Comparison of ENCODE assay signal across 9 mouse cellular contexts in the genomic region with DNA sequence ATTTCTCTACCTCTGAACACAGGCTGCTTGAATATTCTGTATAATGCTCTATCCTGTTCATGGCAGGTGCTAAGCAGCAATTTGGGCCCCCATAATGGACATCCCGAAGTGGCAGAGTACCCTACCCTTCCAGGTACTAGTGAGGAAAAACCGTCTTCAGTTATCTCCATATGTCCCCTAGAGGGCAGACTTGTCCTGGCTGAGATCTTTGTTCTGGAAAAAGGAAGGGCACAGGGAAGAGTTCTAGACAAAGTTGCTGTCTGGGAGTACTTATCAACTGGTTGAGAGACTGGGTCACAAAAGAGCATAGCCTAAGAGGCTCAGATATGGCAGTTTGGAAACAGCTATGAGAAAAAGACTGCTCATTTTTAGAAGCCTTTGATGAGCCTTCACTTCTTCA.
DNase-seq lines count a peak whose midpoint lies in the region; ATAC-seq and TF ChIP-seq lines count a peak whose summit lies in the region.
"Had no signal": no experiment of that assay in that cellular context is flagged by ENCODE, and none has a peak within 500 bp of the region (broad histone marks: within the 10 kb centered on the region; RNA-seq: fewer than 3 reads in every experiment).

No protein-coding gene starts in this region.

- H3K9me3 ChIP-seq in forebrain, embryonic 10.5 days: no peaks in the 10 kb centered on the region
- H3K9me3 ChIP-seq in forebrain, embryonic 11.5 days (ENCODE audit: control insufficient read depth, low read length): no peaks in the 10 kb centered on the region
- H3K9me3 ChIP-seq in neural tube, embryonic 15.5 days (replicated peaks): no peaks in the 10 kb centered on the region
- no peaks in the 10 kb centered on the region for H3K9me3 ChIP-seq in forebrain, postnatal 0 days (ENCODE audit: low read length)
- H3K9me3 ChIP-seq in stomach, postnatal 0 days (ENCODE audit: control insufficient read depth, low read length): no peaks in the 10 kb centered on the region

- TF ChIP-seq CTCF in forebrain, postnatal 0 days (IDR thresholded peaks at IDR 0.05; ENCODE audit: low read depth): peak; percentile 84
- TF ChIP-seq CTCF in stomach, postnatal 0 days (IDR thresholded peaks at IDR 0.05; ENCODE audit: low read depth): peak; percentile 86

- intact Hi-C loops in left cerebral cortex, postnatal 36 days (cut with DNase I): loop anchor here (1.0 to 5.0 kb wide), 2 partner anchors 171 to 378 kb away; no protein-coding TSS in a partner anchor

- H3K4me3 ChIP-seq in forebrain, embryonic 10.5 days: no peak overlapping the region
- H3K4me3 ChIP-seq in forebrain, embryonic 11.5 days (ENCODE audit: low read depth, low read length): no peak overlapping the region
- H3K4me3 ChIP-seq in neural tube, embryonic 15.5 days (replicated peaks): no peak overlapping the region
- H3K4me3 ChIP-seq in forebrain, postnatal 0 days (ENCODE audit: low read depth, low read length): no peak overlapping the region
- no peak overlapping the region for H3K4me3 ChIP-seq in stomach, postnatal 0 days (ENCODE audit: low read depth, low read length)

- 40% methylated on average over 2 of the region's 2 CpGs for WGBS in forebrain, embryonic 10.5 days
- 39% methylated on average over 2 of the region's 2 CpGs for WGBS in forebrain, embryonic 11.5 days
- 32% methylated on average over 2 of the region's 2 CpGs for WGBS in neural tube, embryonic 15.5 days
- 36% methylated on average over 2 of the region's 2 CpGs for WGBS in forebrain, postnatal 0 days
- WGBS in stomach, postnatal 0 days: 20% methylated on average over 2 of the region's 2 CpGs

- H3K27ac ChIP-seq in forebrain, embryonic 10.5 days: no peak overlapping the region
- no peak overlapping the region for H3K27ac ChIP-seq in forebrain, embryonic 11.5 days (ENCODE audit: low read depth, low read length)
- no peak overlapping the region for H3K27ac ChIP-seq in neural tube, embryonic 15.5 days (replicated peaks)
- H3K27ac ChIP-seq in forebrain, postnatal 0 days (ENCODE audit: low read depth, low read length): no peak overlapping the region
- no peak overlapping the region for H3K27ac ChIP-seq in stomach, postnatal 0 days (replicated peaks)

- no peak overlapping the region for H3K4me2 ChIP-seq in forebrain, embryonic 11.5 days (ENCODE audit: low read depth, low read length, severe bottlenecking)
- H3K4me2 ChIP-seq in neural tube, embryonic 15.5 days: no peak overlapping the region
- H3K4me2 ChIP-seq in forebrain, postnatal 0 days (ENCODE audit: low read depth): no peak overlapping the region
- no peak overlapping the region for H3K4me2 ChIP-seq in stomach, postnatal 0 days (replicated peaks; ENCODE audit: low read depth)

- no peak for ATAC-seq in forebrain, embryonic 11.5 days (replicated peaks; ENCODE audit: low FRiP score)
- no peak for ATAC-seq in neural tube, embryonic 15.5 days (ENCODE audit: low FRiP score)
- peak; percentile 42; the same call in 1 of the 2 replicates for ATAC-seq in forebrain, postnatal 0 days
- ATAC-seq in stomach, postnatal 0 days (ENCODE audit: low FRiP score, low TSS enrichment): no peak

- DNase-seq in forebrain, embryonic 10.5 days (ENCODE audit: extremely low spot score, low spot score): peak; percentile 17
- DNase-seq in forebrain, embryonic 11.5 days (ENCODE audit: low spot score): no peak
- DNase-seq in neural tube, embryonic 10.5 days (ENCODE audit: extremely low spot score, low spot score): peak; percentile 15
- DNase-seq in forebrain, postnatal 0 days: peak; percentile 73
- peak; percentile 39 to 40 for DNase-seq in left cerebral cortex, postnatal 36 days (ENCODE audit: low spot score in 2 of 2)
- no peak for DNase-seq in stomach, postnatal 0 days (ENCODE audit: low spot score)
- no peak for DNase-seq in spleen, postnatal 10 days (ENCODE audit: low spot score in 2 of 2)

- no peaks in the 10 kb centered on the region for H3K36me3 ChIP-seq in forebrain, embryonic 10.5 days (replicated peaks)
- no peaks in the 10 kb centered on the region for H3K36me3 ChIP-seq in forebrain, embryonic 11.5 days (ENCODE audit: control insufficient read depth, insufficient read depth, low read length)
- H3K36me3 ChIP-seq in neural tube, embryonic 15.5 days: no peaks in the 10 kb centered on the region
- no peaks in the 10 kb centered on the region for H3K36me3 ChIP-seq in forebrain, postnatal 0 days (ENCODE audit: insufficient read depth)
- H3K36me3 ChIP-seq in stomach, postnatal 0 days (ENCODE audit: control insufficient read depth, insufficient read depth, low read length): no peaks in the 10 kb centered on the region
- H3K36me3 ChIP-seq: G1E had no signal

- no peaks in the 10 kb centered on the region for H3K27me3 ChIP-seq in forebrain, embryonic 10.5 days (ENCODE audit: poor library complexity, severe bottlenecking)
- H3K27me3 ChIP-seq in forebrain, embryonic 11.5 days (ENCODE audit: control insufficient read depth, insufficient read depth, low read length): no peaks in the 10 kb centered on the region
- H3K27me3 ChIP-seq in neural tube, embryonic 15.5 days (replicated peaks): peaks cover 4% of the 10 kb centered on the region; the same call in 1 of the 2 replicates
- H3K27me3 ChIP-seq in forebrain, postnatal 0 days (ENCODE audit: insufficient read depth, low read length): no peaks in the 10 kb centered on the region
- no peaks in the 10 kb centered on the region for H3K27me3 ChIP-seq in stomach, postnatal 0 days (ENCODE audit: control insufficient read depth, insufficient read depth, low read length)

- no peaks in the 10 kb centered on the region for H3K4me1 ChIP-seq in forebrain, embryonic 10.5 days
- no peaks in the 10 kb centered on the region for H3K4me1 ChIP-seq in forebrain, embryonic 11.5 days (replicated peaks; ENCODE audit: control insufficient read depth, insufficient read depth, low read length)
- H3K4me1 ChIP-seq in neural tube, embryonic 15.5 days: no peaks in the 10 kb centered on the region
- H3K4me1 ChIP-seq in forebrain, postnatal 0 days (ENCODE audit: insufficient read depth): no peaks in the 10 kb centered on the region
- no peaks in the 10 kb centered on the region for H3K4me1 ChIP-seq in stomach, postnatal 0 days (replicated peaks; ENCODE audit: control insufficient read depth, insufficient read depth)

- no peak for TF ChIP-seq EP300 in stomach, postnatal 0 days (optimal IDR thresholded peaks at IDR 0.05)

- H3K9ac ChIP-seq in forebrain, embryonic 11.5 days (ENCODE audit: low read length): no peak overlapping the region
- H3K9ac ChIP-seq in neural tube, embryonic 15.5 days (replicated peaks): no peak overlapping the region
- H3K9ac ChIP-seq in forebrain, postnatal 0 days: no peak overlapping the region
- no peak overlapping the region for H3K9ac ChIP-seq in stomach, postnatal 0 days (ENCODE audit: low read length)

Comparison
In these comparisons a context has a peak if more than half of its experiments do, and no peak if none do; other contexts are left out.
1. DNase-seq: peak in forebrain, embryonic 10.5 days (single experiment), neural tube, embryonic 10.5 days (single experiment), forebrain, postnatal 0 days (single experiment) and left cerebral cortex, postnatal 36 days (2 of 2); none in forebrain, embryonic 11.5 days (single experiment), stomach, postnatal 0 days (single experiment) and spleen, postnatal 10 days (0 of 2).